Mouse (Mus musculus) spleen, embryonic (tissue): ENCODE measurements at regions not wholly inside any gene's neighbourhood (a gene's known extent, or its start where the extent isn't known, plus 50 kb on each side); places are given as distances from the start of the nearest gene placed in this dataset.

Experiments
- CTCF ChIA-PET: fragments of 350-600 bp; sonication (Branson Sonifier 250); formaldehyde crosslinking; loops from one replicate; lab custom pipeline; 2022; lab: Charles Lee

DNA sequence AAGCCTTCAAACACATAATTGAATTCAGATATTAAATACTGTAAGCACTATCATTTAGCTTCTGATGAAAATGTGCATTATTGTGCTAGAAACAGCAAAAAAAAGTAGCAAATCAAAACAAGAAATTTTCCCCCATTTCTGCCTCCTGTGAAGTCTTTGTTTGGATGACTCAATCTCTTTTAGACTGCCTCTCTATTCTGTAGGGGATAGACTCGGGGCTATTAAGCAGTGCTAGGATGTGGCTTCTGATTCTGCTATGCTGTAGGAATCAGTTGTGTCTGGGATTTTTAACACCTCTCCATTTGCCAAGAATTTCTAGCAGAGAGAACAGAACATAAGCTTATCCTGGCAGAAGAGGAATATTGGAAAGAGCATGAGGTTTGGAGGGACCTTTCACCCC, 775.2 kb downstream of the Tmem114 start:
- CTCF ChIA-PET, result no interaction called here

DNA sequence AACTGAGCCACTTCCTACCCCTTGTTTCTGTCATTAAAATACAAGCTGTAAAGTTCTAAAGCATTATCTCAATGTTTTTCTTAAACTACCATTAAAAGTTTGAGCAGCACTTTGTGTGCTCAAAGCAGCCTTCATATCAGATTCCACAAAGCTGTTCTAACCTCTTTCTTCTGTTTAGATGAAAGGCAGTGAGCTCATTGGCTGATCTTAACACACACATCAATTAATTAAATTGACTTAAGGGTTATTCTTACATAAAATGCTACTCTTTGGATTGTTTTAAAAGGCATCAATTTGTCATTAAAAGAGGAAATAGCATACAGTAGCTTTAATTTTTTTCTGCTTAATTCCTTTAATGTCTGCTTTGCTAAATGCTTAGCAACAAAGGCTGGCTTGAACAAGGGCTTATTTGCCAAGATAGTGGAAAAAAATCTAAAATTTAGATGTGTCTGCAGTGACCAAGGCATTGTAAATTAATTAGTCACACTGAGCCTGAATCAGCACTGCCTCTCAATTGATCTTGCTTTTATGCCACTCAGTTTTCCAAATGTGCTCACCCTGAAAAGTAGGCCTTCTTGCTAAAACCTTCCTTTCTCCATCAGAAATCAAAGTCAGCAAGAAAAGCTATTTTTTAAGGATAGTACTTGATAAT, 777.5 kb downstream of the Tmem114 start:
- CTCF ChIA-PET, result no interaction called here

DNA sequence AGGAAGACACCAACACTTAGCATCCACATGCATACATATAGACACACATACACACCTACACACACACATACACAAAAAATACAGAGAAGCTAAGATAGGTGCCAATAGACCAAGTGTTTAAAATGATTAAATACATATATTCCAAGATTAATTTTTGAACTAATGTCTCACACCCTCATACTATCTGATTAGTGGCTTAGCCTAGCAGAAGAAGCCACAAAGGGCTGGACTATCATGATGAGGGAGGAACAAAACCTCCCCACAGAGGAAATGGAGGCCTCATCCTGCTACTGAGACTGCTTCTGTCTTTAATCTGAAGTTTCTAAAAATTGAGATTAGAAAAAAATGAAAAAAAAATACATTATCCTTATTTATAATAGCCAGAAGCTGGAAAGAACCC, 780.6 kb downstream of the Tmem114 start:
- CTCF ChIA-PET, result no interaction called here

DNA sequence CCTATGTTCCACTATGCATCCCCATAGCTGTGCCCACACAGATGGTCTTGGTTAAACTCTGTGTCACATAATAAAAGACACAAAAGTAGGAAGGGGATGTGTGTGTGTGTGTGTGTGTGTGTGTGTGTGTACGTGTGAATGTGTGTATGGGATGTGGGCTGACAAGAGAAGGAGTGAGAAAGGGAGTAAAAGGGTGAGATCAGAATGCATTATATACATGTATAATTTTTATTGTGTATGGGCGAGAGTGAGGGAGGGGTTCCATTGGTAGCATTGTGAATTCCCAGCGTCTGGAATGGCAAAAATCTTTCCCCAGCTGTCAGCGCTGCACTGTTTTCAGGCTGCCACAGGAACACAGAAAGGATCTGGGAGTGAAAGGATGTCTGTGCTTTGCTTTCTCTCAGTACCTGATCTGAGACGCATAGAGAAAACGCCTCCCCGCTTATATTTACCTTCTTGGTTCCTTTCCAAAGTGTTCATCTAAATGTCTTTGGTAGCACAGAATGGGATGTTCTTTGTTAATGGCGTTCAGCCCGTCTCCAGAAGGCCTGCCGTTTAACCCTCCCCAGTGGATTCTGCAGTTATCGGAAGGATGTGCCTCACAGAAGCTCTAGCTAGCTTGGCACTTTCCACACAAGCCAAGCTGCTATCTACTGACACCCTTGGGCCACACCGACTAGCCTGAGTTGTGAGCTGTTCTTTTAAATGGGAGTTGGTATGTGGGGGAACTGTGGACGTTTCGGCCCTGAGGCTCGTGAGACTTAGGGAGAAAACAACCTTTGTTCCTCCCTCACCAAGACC, 785.8 kb downstream of the Tmem114 start:
- CTCF ChIA-PET, result no interaction called here

DNA sequence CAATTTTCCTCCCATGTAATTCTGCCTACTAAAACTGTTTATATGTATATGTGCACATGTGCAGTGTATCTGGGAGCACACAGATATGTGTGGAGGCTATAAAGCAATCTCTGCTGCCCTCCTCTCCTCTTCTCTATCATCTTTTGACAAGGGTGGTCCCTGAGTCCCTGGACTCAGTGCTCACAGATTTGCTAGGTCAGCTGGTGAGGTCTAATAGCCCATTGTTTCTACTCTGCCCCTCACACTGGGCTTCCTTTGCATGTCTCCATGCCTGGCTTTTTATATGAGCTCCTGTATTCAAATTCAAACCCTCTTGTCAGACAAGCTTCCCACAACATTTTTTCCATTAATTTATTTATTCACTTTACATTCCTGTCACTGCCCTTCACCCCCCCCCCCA, 786.9 kb downstream of the Tmem114 start:
- CTCF ChIA-PET, result no interaction called here

DNA sequence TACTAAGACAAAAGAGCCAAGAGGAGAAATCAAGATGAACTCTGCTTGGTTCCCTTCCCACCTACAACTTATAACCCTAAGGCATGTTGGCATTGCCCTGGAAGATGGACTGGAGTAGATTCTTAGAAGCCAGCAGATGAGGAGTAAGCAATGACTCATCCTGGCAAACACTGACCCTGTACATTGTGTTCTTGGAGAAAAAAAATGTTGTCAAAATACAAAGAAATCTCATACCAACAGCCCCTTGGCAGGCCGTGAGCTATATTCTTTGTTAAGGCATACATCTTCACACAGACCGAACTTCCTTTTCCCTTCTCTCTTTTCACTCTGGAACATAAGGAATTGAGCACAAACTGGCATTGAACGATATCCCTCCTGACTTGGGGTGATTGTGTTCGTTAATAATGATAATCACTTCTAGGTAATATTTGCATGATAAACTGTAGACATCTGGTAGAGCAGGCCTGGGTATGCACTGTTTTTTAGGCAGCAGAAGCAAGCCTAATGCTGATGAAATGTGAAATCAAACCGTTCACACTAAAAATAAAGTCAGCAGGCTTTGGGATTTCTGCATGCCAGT, 787.7 kb downstream of the Tmem114 start:
- CTCF ChIA-PET, result no interaction called here

DNA sequence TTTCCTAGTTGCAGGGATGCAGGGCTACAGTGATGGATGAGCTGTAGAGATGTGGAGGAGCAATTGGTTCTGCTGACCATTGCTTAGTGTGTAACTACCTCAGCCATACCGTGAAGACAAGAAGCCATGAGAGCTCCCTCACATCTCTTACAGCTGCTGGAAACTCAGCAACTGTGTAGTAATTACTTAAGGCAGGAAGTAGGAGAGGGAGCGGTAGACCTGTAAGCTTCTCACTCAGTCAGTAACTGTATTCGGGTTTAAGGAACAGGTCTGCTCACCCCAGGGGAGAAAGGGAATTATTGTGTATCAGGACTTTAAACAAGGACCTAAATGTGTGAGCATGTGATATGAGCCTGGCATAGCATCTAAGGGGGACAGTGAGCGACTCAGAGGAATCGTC, 788.6 kb downstream of the Tmem114 start:
- CTCF ChIA-PET, result no interaction called here

DNA sequence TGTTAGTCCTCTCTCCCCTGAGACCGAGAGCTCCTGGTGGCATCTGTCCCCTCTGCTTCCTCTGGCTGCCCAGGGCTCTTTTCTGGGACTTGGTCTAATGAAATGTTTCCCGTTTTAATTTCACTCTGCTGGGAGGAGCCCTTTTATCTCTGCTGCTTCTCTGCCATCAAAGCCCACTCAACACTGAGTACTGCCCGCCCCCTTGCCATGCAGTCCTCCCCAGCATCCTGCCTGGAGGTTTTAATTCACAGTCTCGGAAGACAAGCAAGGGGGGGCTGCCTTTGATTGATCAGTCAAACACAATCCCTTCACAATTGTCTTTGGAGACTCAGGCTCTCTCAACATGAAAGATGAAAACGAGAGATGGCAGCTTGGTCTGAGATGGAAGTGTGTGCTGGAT, 792.5 kb downstream of the Tmem114 start:
- CTCF ChIA-PET, result no interaction called here

DNA sequence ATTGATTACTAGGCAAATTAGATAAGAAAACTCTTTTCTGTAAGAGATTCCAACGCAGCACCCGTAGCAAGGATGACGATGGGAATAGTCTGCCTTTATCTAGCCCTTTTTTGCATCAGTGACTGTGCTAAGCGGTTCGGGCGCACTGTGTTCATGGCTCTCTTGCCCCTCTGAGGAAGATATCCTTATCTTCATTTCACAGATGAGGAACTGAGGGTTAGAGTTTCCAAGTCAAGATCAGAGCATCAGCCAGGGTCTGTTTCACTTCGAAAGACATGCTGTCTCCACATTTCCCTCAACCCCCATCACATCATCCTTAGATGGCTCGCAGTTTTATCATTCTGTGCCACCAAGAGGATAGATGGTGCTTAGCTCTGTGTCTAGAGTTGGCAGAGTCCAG, 796.6 kb downstream of the Tmem114 start:
- CTCF ChIA-PET, result no interaction called here

DNA sequence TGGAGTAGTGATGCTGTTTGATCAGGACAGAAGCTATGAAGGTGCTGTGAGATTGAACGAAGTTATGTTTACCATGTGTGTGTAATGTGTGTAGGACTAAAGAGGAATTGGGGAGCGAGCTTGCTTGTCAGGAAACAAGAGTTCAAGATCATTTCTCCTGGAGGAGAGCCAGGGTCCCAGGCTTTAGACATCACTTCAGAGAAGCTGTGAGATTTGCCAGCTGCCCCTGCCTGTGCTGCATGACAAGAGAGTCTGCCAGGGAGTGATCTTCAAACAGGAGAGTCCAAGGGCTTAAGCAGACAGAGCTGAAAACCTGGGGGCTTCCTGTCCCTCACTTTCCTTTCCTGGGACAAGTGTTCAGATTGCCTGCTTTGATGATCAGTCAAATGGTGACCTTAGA, 818.3 kb downstream of the Tmem114 start:
- CTCF ChIA-PET, result no interaction called here

DNA sequence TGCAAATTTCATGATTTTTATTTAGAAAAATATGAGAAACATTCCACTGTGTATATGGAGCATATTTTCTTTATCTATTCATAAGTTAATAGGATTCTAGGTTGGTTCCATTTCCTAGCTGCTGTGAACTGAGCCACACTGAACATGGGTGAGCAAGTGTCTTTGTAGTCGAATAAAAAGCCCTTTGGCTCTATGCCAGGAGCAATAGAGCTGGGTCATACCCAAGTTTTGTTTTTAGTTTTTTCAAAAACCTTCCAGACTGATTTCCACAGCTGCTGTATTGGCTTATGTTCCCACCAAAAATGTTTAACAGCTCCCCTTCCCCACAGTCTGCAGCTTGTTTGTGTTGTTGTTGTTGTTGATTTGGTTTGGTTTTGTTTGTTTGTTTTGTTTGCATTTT, 822.5 kb downstream of the Tmem114 start:
- CTCF ChIA-PET, result no interaction called here

DNA sequence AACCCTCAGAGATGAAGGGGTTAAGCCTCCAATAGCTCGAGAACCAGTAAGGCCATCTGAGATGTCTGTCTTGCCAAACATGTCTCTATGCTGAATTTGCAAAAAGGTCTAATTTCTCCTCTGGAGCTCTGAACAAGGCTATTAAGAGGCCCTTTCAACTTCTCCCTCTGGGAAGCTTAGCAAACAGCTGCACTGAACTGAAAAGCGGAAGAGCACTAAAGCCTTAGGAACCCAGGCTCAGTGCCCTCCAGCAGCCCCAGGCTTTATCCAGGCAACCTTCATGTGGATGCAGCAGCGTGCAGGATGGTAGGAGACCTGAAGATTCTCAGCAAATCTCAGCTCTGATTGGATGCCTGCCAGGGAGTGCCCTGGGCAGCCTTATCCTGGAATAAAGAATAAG, 850.1 kb downstream of the Tmem114 start:
- CTCF ChIA-PET, result no interaction called here

DNA sequence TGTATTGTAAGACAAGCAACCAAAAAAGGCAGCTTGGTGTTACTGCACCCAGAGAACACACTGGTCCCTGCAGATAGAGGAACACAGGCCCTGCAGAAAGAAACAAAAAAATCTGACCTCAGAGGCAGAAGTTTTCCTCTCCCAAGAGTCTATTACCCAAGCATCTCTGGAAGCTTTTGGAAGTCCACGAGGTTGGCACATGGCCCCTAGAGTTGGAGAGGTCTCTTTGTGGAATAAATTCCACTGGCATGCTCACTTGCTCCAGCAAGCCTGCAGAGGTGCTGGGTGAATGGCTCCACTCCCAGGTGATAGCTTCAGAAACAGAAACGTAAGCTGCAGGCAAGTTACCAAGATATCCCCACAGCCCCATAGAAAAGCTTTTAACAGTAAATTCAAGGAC, 864.1 kb downstream of the Tmem114 start:
- CTCF ChIA-PET, result no interaction called here

DNA sequence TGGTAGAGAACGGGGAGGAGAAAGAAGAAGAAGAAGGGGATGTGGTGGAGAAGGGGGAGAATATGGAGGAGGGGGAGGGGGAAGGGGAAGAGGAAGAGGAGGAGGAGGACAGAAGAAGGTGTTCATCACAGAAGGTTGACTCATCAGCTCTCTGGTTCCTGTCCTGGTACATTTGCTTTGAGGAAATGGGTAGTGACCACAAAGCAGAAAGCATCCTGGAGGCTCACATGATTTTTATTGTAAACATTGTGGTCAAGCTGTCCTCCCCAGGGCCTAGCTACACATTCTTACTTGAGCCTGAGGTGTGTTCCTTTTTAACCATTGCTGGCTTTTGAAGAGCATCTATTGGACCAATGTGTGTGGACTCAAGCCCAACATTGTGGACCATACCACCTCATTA, 865.8 kb downstream of the Tmem114 start:
- CTCF ChIA-PET, result no interaction called here

DNA sequence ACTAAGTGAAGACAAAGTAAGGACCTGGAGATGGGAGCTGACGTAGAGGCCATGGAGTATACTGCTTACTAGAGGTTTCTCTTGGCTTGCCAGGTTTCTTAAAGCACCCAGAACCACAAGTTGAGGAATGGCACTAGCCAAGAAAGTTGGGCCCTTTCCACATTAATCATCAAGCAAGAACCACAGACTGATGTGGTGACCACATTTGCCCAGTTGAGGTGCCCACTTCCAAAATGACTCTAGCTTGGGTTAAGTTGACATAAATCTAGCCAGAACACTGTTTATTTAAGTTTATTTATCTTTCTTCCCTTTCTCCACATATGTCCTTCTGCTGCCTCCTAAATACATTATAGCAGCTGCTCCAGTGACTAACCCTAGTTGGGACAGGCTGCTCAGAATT, 866.3 kb downstream of the Tmem114 start:
- CTCF ChIA-PET, result no interaction called here

DNA sequence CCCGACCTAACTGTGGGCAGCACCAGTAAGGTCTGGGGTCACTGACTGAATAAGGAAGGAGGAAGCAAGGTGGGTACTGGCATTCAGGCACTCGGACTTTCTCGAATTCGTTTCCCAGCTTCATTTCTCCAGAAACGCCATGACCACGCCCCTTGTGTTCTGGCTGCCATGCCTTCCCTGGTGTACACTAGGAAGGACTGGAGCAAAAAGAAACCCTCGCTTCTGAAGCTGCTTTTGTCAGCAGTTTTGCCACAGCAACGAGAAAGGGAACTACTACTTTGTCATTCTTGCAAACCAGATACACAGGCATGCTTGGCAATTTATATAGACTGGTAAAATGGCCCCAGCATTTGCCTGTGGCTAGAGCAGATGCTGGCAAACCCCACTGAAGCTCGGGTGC, 869.0 kb downstream of the Tmem114 start:
- CTCF ChIA-PET, result no interaction called here

DNA sequence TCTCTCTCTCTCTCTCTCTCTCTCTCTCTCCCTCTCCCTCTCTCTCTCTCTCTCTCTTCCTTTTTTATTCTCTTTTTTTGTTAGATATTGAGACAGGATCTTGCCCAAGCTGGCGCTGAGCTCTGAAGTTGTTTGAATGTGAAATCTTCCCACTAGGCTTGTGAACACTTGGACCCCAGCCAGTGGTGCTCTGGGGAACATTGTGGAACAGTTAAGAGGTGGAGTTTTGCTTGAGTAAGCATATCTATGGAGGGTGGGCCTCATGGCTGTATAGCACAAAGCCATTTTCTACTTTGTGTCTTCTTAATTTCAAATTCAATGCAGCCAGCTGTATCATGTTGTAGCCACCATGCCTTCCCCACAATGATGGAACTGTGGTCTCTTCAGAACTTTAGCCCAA, 875.4 kb downstream of the Tmem114 start:
- CTCF ChIA-PET, result interaction anchor here (0.6 kb wide), 1 partner anchor 1645 kb away, joined by 3 read pairs; no protein-coding TSS in a partner anchor

DNA sequence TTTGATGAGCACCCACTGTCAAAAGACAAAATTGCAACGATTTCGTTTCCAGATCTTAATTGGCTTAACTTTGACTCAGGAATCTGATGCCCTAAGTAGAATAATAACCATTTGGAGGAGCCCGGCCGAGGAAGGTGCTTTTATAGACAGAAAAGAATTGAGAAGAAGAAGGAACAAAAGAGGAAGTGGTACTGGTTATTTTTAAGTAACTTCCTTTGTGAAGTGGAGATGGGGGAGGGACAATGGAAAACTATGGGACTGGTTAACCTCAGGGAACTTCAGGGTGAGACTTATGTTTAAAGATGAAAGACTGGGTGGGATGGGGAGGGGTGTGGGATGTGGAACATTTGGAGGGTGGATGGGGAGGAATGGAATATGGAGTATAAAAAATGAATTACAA, 880.9 kb downstream of the Tmem114 start:
- CTCF ChIA-PET, result no interaction called here

DNA sequence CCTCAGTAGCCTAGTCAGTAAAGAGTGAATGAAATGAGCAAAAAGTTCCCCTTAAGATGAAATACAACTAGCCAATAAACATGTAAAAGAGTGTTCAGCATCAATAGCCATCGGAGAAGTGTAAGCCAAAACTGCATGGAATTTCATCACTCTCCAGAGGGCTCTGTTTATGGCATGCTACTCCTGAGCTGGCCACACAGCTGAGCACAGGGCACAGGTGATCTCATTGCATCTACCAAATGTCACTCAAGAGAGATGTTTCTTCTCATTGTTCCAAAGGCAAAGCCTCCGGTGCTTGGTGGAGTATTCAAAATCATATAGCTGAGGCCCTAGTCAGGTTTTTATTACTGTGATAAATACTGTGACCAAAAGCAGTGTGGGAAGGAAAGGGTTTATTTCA, 895.1 kb downstream of the Tmem114 start:
- CTCF ChIA-PET, result interaction anchor here (0.5 kb wide), 1 partner anchor 87 kb away, joined by 12 read pairs; no protein-coding TSS in a partner anchor

DNA sequence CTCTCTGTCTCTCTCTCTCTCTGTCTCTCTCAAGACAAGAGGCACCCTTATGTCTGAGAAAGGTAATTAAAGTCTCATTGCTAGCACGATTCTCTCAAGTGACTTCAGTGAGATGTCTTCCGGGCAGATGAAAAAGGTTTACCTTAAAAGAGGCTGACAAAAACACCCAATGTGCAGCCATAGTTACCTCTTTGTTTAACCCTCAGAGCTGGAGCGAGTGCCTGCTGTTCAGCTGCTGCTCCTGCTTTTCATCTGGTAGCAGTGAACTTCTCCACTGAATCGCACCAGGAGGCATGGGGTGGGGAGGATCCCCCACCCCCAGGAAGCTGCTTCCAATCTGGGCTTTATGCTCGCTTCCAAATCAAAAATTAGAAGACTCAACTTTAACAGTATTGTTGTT, 896.0 kb downstream of the Tmem114 start:
- CTCF ChIA-PET, result no interaction called here

DNA sequence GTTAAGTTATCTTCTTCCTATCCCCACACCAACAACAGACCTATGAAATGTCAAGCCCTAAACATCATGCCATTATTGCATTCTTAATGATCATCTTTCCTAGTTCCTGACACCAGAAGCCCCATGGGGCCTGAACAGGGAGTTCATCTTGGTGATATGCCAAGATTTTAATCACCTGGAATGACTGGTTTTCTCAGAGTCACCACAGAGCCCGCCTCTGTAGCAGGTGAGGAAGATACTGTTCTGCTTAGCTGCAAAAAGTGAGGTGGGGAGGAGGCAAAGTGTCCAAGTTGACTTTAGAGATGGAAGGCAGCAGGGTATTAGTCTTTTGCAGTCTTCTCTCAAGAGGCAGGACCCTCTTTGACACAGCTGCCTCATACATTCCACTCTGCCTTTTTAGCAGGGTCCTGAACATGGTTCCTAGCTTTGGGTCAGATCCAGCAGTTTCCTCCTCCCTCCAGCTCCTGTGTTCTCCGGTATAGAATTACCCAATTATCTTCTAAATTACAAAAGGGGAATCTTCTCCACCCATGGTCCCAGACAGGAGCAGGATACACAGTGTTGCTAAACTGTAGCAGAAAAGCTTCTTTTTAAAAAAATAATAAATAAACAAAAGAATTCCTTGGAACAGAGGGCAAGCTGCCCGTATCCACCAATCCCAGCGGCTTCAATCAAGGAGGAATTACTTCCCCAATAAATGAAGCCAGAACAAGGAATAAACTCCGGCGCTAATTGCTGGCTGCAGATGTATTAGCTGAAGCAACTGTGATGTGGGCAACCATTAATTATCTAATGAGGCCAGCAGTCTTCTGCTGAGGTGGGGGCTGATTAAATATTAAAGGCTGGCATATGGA, 896.8 kb downstream of the Tmem114 start:
- CTCF ChIA-PET, result no interaction called here

DNA sequence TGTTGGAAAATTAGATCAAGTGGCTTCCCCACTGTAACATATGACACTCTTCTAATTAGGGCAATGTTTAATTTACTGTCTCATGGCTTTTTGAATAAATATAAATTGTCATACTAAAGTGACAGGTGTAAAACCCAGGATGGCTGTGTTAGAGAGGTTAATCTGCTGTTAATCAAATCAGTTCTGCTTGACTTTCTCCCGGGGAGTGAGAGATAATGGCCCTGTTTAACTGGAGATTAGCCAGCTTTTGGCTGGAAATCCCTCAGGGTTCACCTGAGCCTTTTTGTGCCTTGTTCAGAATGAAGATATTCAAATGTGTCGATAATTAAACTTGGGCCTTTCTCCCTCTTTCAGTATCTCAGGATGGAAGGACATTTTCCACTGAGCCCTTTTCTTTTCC, 906.2 kb downstream of the Tmem114 start:
- CTCF ChIA-PET, result no interaction called here
